Mouse (Mus musculus): ENCODE results near the gene Olfr229.
"Not testable (repeated sequence)": the region's sequence is repeated elsewhere in the genome, so short reads cannot be mapped to it uniquely, and the experiment has no call there.

Gene Olfr229

DNA sequence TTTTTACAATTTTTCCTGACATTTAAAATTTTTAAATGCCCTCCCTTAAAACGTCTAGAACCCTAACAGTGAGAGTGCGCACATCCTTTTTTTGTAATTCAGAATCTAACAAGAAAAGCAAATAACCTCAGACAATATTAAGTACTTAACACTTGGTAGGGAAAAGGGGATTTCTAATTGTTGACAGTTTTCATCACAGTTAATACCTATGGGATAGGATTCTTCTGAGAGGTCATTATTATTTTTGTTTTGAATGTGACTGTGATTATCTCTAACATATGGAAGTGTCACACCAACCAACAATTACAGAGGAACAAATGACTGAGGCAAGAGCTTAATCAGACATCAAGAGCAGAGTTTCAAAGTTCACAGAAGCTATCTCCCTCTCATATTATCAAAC lies at the start of gene Olfr229:
Gene Olfr229 (plus strand): TSS at position 301 of the 400 bp plus-strand sequence.
- DNase-seq (ENCODE audit: low read depth, low spot score): no peak

DNA sequence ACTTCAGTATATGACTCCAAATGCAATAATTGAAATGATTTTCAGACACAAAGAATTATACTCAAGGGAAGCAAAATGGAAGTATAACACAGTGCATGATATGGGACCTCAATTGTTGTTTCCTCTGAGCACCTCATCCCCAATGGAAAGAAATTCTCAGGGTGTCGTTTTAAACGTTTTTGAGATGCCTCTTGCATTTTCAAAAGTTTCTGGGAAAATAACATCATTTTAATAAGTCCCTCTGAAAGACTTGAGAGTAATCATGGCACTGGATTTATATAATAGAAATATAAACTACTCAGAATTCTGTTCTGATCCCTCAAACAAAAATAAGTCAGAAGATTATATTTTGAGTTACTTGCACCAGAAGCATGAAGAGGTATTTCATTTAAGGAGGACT lies 41.0 kb upstream of the Olfr229 start, which contains the start of gene Olfr972:
Gene Olfr972 (plus strand): TSS at position 301 of the 400 bp plus-strand sequence.
- DNase-seq (ENCODE audit: low read depth, low spot score): no peak

DNA sequence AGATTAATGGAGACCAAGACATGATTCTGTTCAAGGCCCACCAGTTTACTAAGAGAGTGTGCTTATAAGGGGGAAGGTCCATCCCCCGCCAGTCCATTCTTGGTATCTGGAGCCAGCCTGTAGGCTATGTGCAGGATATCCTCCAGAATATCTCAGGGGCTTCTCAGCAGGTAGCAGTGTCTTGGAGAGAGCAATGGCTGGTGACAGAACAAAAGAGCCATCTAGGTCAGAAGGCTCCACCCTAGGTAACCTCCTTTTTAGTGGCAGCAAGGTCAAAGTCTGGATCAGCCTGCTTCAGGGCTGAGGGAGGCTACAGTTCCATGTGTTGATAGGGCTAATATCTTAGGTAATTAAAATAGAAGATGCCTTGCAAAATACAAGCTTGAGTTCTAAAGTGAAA lies 35.1 kb upstream of the Olfr229 start:
- DNase-seq (ENCODE audit: low read depth, low spot score): peak; percentile 55

GRCm38 (mm10) chr9:39877541-39878396 lies 29.4 kb upstream of the Olfr229 start:
- not testable (repeated sequence) for DNase-seq (ENCODE audit: low read depth, low spot score)

GRCm38 (mm10) chr9:39905106-39905505 lies 2.0 kb upstream of the Olfr229 start:
- DNase-seq (ENCODE audit: low read depth, low spot score): no peak

GRCm38 (mm10) chr9:39909939-39910338 lies 2.8 kb downstream of the Olfr229 start:
- DNase-seq (ENCODE audit: low read depth, low spot score): no peak

DNA sequence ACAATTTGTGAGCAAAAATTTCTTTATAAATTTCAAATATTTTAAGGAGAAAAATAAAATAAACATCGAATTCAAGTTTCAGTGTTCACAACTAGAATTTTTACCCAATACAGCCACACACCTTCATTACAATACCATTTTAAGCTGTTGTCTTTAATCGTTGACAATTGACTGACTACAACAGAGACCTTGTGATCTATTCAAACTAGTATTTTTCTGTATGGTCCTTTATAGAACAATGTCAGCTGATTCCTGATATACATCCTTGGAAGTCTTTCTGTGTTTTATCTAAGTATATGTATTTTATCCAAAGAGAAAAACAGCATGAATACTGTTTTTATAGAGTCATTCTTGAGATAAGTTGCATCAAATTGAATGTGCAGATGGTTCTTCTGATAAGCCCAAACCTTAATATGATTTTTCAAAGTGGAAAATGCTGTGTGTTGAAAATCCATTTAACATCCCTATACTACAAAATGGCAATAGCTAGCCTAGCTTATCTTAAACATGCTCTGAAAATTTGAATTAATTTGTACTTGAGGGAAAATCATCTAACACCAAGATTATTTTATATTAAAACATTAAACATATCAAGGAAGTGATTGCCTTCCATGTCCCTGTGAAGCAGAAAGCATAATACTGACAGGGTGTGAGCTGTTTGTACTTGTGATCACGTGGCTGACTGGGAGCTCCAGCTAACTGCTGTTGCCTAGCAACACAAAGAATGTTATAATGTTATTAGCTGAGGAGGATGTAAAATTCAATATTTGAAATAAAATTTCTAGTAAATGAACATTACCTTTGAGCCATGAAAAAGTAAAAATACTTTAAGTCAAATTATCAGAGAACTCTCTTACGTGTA lies 21.1 kb downstream of the Olfr229 start:
- not testable (repeated sequence) for DNase-seq (ENCODE audit: low read depth, low spot score)

DNA sequence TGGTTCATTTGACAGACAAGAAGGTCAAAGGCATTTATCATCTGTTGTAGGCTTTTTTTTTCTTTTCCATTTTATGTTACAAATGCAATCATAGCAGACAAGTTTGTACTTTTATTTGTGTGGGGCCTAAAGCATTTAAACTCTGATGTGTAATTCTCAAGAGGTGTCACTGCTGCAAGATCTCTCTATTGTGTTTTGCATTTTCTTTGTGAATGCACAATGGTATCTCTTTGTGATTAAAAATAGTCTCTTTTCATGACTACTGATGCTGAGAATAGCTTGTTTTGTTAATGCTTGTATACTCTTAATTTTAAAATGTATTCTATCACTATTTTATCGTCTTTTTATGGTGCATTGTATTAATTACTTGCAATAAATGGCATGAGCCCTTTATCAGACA lies 21.7 kb downstream of the Olfr229 start:
- DNase-seq (ENCODE audit: low read depth, low spot score): not testable (repeated sequence)

GRCm38 (mm10) chr9:39937201-39937600 lies 30.1 kb downstream of the Olfr229 start, which contains the start of gene Olfr974:
Gene Olfr974 (plus strand): TSS chr9:39937501.
- DNase-seq (ENCODE audit: low read depth, low spot score): no peak

- no peak for DNase-seq (ENCODE audit: low read depth, low spot score)
Measured at GRCm38 (mm10) chr9:39951946-39952345, 44.8 kb downstream of the Olfr229 start, which contains the start of gene Olfr975. Gene Olfr975 (minus strand): TSS chr9:39952046.

DNA sequence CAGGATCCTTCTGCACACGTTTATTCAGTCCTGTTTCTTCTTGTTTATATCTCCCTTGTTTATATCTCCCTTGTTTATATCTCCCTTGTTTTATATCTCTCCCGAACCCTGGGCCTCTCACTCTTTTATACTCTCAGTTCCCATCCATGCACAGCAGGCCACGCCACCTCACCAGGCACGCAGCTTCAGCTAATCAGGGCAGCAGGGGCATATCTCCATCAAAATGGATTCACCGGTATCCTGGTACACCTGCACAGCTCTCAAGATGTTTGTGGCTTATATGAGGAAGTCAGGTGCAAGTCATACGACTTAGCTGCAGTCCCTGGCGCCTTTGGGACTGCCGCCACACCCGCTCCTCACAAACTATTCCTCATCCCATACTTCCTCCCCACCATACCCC lies 53.9 kb downstream of the Olfr229 start, which contains the start of gene Olfr976:
Gene Olfr976 (minus strand): TSS at position 101 of the 400 bp plus-strand sequence.
- not testable (repeated sequence) for DNase-seq (ENCODE audit: low read depth, low spot score)
